Mouse (Mus musculus): ENCODE data around the gene Rwdd2b.

Gene Rwdd2b

DNA sequence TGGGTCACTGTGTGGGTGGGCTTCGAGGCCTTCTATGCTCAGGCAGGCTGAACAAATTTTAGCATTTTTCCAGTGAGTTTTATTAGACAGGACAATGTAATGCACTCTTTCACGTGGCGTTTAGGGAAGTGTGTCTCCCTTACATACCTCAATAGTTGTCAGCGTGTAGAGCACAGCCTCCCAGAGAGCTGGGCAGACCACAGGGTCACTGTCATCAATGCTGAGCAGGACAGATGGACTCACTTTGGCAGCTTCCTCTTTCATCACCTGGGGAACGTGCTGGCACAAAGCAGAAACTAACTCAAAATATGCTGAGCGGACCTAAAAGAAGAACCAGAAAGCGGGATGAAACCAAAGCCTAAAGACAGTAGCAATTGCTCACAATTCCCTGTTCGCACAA is 19.7 kb downstream of the Rwdd2b start:
- no peak for DNase-seq (ENCODE audit: low read depth)

DNA sequence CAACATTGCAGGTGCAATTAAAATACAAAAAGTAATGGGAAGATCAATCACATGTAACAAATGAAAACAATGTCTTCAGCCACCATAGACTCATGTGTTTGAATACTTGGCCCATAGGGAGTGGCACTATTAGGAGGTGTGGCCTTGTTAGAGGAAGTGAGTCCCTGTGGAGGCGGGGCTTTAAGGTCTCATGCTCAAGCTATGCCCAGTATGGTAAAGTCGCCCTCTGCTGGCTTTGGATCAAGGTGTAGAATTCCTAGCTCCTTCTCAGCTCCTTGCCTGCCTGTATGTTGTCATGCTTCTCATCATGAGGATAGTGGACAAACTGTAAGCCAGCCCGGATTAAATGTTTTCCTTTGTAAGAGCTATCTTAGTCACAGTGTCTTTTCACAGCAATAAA is 35.4 kb downstream of the Rwdd2b start:
- DNase-seq (ENCODE audit: low read depth) = peak; percentile 86

DNA sequence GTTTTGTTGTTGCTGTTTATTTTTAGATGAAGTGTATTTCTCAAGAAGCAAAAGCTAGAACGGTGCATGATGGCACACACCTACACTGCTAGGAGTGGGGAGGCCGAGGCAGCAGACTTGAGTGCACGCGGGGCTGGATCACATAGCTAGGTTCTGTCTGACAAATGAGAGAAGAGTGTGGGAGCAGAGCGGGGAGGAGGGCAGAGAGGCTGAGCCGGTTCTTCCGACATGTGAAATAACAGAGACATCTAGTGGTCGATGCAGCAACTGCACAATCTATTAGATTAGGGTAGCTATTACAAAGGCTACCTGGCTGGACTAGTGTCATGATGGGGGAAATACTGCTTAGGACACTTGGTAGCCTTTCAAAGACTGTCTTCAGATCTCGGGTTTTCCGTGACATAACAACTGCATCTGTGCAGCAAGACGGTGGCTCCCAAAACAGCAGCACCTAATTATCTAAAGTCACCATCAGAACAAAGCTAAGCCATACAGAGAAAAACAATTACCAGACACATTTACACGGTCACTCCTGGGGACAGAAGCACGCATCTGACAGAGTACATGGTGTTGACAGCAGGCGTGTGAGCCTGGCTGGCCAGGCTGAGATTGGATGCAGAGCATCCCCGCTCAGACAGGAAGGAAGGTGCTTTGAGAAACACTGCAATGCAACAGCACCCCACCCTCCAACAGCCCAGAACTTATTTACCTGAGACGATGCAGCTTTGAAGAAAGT is 46.4 kb downstream of the Rwdd2b start:
- peak; percentile 70 for DNase-seq (ENCODE audit: low read depth)

DNA sequence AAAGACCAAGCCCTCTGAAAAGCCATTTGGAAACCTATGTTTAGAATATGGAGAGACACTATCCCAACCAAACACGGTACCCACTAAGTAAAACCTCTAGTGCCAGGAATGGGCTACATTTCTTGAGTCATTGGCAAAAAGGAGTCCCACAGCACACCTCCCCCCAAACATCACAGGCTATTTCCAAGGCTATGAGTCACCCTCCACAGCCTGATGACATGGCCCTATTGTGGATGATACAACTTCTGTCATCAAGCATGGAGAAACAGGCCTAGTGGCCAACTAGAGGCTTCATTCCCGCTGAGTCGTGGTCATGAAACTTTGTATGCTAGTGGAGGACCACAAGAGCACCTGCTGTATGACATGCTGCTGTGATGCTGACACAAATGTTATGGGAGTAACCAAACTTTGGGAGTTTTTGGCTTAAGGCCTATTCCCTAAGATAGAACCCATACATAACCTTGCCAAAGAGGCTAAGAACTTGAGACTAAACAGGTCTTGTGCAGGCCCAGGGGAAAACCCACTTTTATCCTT is 52.9 kb downstream of the Rwdd2b start:
- peak; percentile 82 for DNase-seq (ENCODE audit: low read depth)

DNA sequence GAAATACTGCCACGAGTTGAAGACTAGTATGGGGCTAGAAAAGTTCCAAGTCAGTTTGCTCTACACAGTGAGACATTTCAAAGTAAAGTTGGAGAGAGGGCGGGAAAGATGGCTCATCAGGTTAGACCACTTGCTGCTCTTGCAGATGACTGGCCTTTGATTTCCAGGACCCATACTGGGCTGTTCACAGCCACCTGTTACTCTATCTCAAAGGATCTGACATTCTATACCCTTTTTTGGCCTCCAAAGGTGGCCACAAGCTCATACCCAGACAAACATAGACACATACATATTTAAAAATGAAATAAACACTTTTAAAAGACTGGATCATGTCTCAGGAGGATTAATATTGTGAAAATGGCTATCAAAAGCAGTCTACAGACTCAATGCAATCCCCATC is 56.0 kb downstream of the Rwdd2b start:
- DNase-seq (ENCODE audit: low read depth) = no peak

All from 416B (cell line).